Mouse (Mus musculus): ENCODE data around the gene Gpx2.

Gpx2 gene

DNA sequence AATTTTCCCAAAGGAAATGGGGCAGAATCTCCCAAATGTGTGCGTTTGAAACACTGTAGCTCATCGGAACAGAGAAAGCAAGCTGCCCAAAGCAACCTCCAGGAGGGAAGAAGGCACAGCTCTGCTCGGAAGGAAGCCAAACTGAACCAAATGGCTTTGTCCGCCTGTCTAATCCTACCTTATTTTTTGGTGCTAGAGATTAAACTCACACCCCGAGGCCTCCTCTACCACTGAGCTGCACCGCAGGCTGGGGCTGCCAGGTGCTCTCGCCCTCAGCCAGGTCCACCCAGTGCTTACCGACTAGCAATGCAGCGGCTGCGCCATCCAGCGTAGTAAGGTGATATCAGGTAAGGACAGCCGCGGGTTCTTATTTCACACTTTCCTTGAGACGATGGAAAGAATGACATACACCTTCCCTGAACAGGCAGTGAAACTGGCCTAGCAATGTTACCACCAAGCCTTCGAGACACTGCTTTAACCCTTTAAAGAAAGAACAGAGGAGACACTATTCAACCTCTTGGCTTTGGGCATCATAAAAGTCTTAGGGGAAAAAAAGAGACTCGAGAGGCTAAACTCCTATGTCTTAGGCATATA lies 44.4 kb downstream of the Gpx2 start:
- DNase-seq: no peak

Data from B cell, adult 2 months (primary cell).